Mouse (Mus musculus): Measurements from ENCODE around the gene Rims3. TPM values are rescaled to one million over a fixed set of nuclear protein-coding genes. Genes with fewer than 3 reads are reported as not detected.
A peak's percentile ranks its signal among the peaks of the same experiment; 100 is the strongest.

Gene Rims3
- polyA plus RNA-seq, 1 experiment from 2014 or later = 4.2 TPM

DNA sequence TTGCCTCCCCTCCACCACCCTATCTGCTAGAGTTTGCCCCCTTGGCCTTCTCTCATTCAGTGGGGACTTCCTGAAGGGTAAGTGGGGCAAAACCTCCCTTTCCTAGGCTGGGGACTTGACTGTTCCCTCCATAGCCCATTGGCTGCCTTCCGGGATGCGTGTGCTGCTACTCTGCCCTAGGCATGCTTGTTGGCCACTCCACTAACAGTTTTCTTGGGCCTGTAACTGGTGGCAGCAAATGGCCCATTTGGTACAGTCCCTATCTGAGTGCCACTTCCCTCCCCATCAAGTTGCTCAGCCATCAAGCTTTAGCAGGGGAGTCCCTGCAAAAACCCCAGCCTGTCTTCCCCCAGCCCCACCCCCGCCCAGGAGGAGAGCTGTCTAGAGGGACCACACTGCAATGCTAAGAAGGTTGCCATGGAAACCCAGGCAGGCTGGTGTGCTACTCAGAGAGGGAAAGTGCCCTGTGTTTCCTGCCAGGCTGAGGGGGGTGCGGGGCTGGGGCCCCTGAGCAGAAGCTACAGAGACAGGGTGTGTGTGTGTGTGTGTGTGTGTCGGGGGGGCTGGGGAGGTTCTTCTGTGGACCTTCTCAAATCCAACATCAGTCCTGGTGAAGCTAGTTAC, 27.5 kb downstream of the Rims3 start:
- H3K4me3 ChIP-seq (ENCODE audit: low read depth, low read length) = no peak overlapping the region
- 37% methylated on average over 5 of the region's 5 CpGs for WGBS
- peak; percentile 89 for ATAC-seq (replicated peaks; ENCODE audit: low FRiP score)
- no peaks in the 10 kb centered on the region for H3K9me3 ChIP-seq (ENCODE audit: control insufficient read depth, low read length)
- H3K9ac ChIP-seq (ENCODE audit: low read length) = 0 out of 2 replicates have a peak overlapping the region, but pooled peaks have one; percentile 16
- no peak overlapping the region for H3K27ac ChIP-seq (ENCODE audit: low read depth, low read length)
- peak; percentile 70 for DNase-seq (ENCODE audit: low spot score)
- no peaks in the 10 kb centered on the region for H3K27me3 ChIP-seq (ENCODE audit: control insufficient read depth, insufficient read depth, low read length)
- H3K4me1 ChIP-seq (replicated peaks; ENCODE audit: control insufficient read depth, insufficient read depth, low read length) = peaks cover 16% of the 10 kb centered on the region
- no peak overlapping the region for H3K4me2 ChIP-seq (ENCODE audit: low read depth, low read length, severe bottlenecking)
- no peaks in the 10 kb centered on the region for H3K36me3 ChIP-seq (ENCODE audit: control insufficient read depth, insufficient read depth, low read length)

DNA sequence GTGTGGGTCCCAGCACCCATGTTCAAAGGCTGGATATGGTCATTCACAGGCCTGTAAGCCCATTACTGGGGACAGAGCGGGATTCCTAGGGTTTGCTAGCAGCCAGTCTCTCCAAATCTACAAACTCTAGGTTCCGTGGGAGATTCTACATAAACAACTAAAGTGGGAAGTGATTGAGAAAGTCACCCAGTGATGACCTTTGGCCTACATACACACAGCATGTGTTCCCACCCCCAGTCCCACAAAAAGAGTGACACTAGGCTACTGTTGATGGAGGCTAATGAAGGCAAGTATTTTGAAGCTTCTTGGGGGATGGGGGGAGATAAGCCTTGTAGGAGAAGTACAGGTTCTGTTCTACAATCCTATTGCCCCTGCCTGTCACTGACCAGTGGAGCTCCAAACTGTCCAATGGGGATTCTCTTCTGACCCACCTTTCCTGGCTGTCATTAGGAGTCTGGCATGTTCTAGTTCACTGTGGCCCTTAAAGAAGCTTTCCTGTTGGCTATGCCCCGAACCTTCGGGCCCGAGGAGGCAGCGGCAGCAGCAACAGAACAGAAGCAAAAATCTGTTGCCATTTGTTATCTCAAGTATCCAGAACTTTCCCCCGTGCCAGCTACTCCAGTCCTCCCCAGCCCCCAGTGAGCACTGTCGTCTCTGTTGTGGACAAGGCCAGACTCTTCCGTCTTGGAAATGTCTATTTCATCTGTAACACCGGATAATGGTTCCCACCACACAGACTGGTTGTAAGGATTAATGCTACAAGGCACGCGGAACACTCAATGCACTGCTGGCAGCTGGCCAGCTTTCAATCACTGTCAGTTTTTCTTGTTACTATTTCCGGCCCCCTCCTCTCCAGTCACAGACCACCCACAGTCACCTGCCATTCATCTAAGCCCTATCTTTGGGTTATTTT, 30.8 kb downstream of the Rims3 start:
- WGBS = 55% methylated on average over 13 of the region's 13 CpGs
- no peak overlapping the region for H3K9ac ChIP-seq (ENCODE audit: low read length)
- DNase-seq (ENCODE audit: low spot score) (peak; percentile 50), ATAC-seq (replicated peaks; ENCODE audit: low FRiP score) (no peak)
- H3K4me3 ChIP-seq (ENCODE audit: low read depth, low read length) = no peak overlapping the region
- no peaks in the 10 kb centered on the region for H3K36me3 ChIP-seq (ENCODE audit: control insufficient read depth, insufficient read depth, low read length)
- no peak overlapping the region for H3K27ac ChIP-seq (ENCODE audit: low read depth, low read length)
- no peaks in the 10 kb centered on the region for H3K9me3 ChIP-seq (ENCODE audit: control insufficient read depth, low read length)
- no peak overlapping the region for H3K4me2 ChIP-seq (ENCODE audit: low read depth, low read length, severe bottlenecking)
- H3K4me1 ChIP-seq (replicated peaks; ENCODE audit: control insufficient read depth, insufficient read depth, low read length) = peaks cover 16% of the 10 kb centered on the region
- no peaks in the 10 kb centered on the region for H3K27me3 ChIP-seq (ENCODE audit: control insufficient read depth, insufficient read depth, low read length)

DNA sequence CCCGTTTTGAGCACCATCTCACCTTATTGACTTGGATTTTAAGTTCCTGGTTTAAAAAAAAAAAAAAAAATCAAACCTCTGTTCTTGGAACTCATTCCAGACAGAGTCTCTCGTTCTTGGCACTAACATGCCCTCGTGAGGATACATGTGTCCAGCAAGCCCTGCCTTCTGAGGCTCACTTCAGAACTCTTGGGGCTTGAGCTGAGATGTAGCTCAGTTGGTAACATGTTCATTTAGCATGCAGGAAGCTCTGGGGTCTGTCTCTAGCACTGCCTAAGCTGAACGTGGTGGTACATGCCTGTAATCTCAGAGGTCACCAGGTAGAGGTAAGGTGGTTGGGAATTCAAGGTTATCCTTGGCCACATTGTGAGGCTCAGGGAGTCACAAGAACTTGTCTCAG, 31.5 kb downstream of the Rims3 start:
- Histone ChIP-seq H3K27ac (ENCODE audit: low read depth, low read length) (no peak overlapping the region), H3K4me3 (ENCODE audit: low read depth, low read length) (no peak overlapping the region), H3K27me3 (ENCODE audit: control insufficient read depth, insufficient read depth, low read length) (no peaks in the 10 kb centered on the region), H3K4me1 (replicated peaks; ENCODE audit: control insufficient read depth, insufficient read depth, low read length) (peaks cover 16% of the 10 kb centered on the region), H3K9me3 (ENCODE audit: control insufficient read depth, low read length) (no peaks in the 10 kb centered on the region), H3K4me2 (ENCODE audit: low read depth, low read length, severe bottlenecking) (no peak overlapping the region), H3K9ac (ENCODE audit: low read length) (no peak overlapping the region), H3K36me3 (ENCODE audit: control insufficient read depth, insufficient read depth, low read length) (no peaks in the 10 kb centered on the region)
- DNase-seq (ENCODE audit: low spot score) = no peak
- ATAC-seq (replicated peaks; ENCODE audit: low FRiP score) = no peak
- 58% methylated on average over 4 of the region's 4 CpGs for WGBS

DNA sequence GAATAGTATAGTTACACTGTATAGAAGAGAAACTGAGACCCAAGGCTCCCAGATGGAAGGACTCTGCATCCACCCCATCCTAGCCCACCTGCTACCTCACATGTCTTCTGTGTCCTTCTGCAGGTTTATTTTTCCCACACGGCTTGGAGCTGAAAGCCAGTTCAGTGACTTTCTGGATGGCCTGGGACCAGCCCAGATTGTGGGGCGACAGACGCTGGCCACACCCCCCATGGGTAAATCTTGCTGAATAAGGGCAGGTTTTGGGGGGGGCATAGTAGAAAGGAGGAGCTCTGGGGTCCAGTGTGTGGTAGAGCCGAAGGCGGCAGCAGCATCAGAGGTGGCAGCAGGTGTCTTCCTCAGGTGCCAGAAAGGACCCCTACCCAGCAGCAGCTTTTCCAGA, 32.2 kb downstream of the Rims3 start:
- no peak for ATAC-seq (replicated peaks; ENCODE audit: low FRiP score)
- Histone ChIP-seq H3K9ac (ENCODE audit: low read length) (no peak overlapping the region; the same call in 1 of the 2 replicates), H3K4me1 (replicated peaks; ENCODE audit: control insufficient read depth, insufficient read depth, low read length) (peaks cover 16% of the 10 kb centered on the region), H3K36me3 (ENCODE audit: control insufficient read depth, insufficient read depth, low read length) (no peaks in the 10 kb centered on the region), H3K4me2 (ENCODE audit: low read depth, low read length, severe bottlenecking) (no peak overlapping the region), H3K4me3 (ENCODE audit: low read depth, low read length) (no peak overlapping the region), H3K27ac (ENCODE audit: low read depth, low read length) (no peak overlapping the region), H3K9me3 (ENCODE audit: control insufficient read depth, low read length) (no peaks in the 10 kb centered on the region), H3K27me3 (ENCODE audit: control insufficient read depth, insufficient read depth, low read length) (no peaks in the 10 kb centered on the region)
- DNase-seq (ENCODE audit: low spot score) = no peak
- 84% methylated on average over 5 of the region's 5 CpGs for WGBS

DNA sequence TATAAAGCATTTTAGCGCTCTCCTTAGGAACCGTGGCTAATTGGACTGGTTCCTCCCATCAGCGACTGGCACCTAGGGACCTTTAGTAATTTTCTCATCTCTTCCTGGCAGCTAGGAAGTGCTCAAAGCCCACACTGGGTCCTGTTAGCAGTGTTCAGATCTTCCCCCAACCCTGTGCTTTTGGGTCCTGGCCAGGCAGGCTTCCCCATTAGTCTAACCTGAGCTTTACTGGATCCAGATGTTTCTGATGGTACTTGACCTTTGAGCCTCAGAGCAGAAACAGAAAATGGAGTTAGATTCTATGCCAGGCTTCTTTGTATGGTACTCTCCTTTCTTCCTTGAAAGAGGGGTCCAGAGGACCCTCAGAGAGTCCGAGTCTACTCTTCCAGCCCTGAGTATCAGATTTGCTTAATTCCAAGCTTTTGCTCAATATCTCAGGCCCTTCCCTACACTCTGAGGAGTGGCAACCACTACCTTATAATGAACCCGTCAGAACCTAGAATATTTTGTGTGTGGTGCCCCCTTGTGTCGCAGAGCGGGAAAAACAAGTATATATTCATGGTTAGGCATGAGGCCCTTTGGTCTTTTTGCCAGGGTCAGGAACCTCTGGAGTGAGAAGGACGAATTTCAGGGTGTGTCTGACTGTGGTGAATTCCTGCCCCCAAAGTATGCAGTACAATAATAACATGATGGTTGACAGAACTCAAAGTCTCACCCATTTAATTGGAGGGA, 32.9 kb downstream of the Rims3 start:
- peaks cover 9% of the 10 kb centered on the region; the same call in 1 of the 2 replicates for H3K4me1 ChIP-seq (replicated peaks; ENCODE audit: control insufficient read depth, insufficient read depth, low read length)
- WGBS = 31% methylated on average over 8 of the region's 8 CpGs
- H3K9me3 ChIP-seq (ENCODE audit: control insufficient read depth, low read length) = no peaks in the 10 kb centered on the region
- no peak overlapping the region for H3K4me3 ChIP-seq (ENCODE audit: low read depth, low read length)
- no peak overlapping the region for H3K4me2 ChIP-seq (ENCODE audit: low read depth, low read length, severe bottlenecking)
- no peak overlapping the region for H3K27ac ChIP-seq (ENCODE audit: low read depth, low read length)
- DNase-seq (ENCODE audit: low spot score) (peak; percentile 69), ATAC-seq (replicated peaks; ENCODE audit: low FRiP score) (no peak)
- H3K9ac ChIP-seq (ENCODE audit: low read length) = no peak overlapping the region
- no peaks in the 10 kb centered on the region for H3K27me3 ChIP-seq (ENCODE audit: control insufficient read depth, insufficient read depth, low read length)
- H3K36me3 ChIP-seq (ENCODE audit: control insufficient read depth, insufficient read depth, low read length) = no peaks in the 10 kb centered on the region

DNA sequence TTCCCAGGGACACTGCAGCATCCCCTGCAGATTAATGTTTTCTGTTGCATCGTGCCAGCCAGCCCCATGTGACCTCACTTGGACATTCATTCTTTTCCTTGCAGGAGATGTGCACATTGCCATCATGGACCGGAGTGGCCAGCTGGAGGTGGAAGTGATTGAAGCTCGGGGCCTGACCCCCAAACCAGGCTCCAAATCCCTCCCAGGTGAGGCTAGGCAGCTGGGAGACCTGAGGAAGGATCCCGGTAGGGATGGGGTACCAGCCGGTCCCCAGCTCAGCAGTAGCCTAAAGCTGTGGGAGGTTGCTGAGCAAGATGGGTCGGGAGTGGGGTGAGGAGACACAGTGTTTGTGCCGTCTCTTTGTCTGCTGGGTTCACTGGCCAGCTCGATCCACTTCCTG, 34.3 kb downstream of the Rims3 start:
- Histone ChIP-seq H3K4me1 (replicated peaks; ENCODE audit: control insufficient read depth, insufficient read depth, low read length) (peaks cover 5% of the 10 kb centered on the region; the same call in 1 of the 2 replicates), H3K4me3 (ENCODE audit: low read depth, low read length) (no peak overlapping the region), H3K9me3 (ENCODE audit: control insufficient read depth, low read length) (no peaks in the 10 kb centered on the region), H3K4me2 (ENCODE audit: low read depth, low read length, severe bottlenecking) (no peak overlapping the region), H3K9ac (ENCODE audit: low read length) (no peak overlapping the region), H3K27me3 (ENCODE audit: control insufficient read depth, insufficient read depth, low read length) (no peaks in the 10 kb centered on the region), H3K27ac (ENCODE audit: low read depth, low read length) (no peak overlapping the region), H3K36me3 (ENCODE audit: control insufficient read depth, insufficient read depth, low read length) (no peaks in the 10 kb centered on the region)
- peak; percentile 44 for DNase-seq (ENCODE audit: low spot score)
- WGBS = 73% methylated on average over 8 of the region's 8 CpGs
- ATAC-seq (replicated peaks; ENCODE audit: low FRiP score) = 0 out of 2 replicates have a peak, but pooled peaks have one; percentile 25

DNA sequence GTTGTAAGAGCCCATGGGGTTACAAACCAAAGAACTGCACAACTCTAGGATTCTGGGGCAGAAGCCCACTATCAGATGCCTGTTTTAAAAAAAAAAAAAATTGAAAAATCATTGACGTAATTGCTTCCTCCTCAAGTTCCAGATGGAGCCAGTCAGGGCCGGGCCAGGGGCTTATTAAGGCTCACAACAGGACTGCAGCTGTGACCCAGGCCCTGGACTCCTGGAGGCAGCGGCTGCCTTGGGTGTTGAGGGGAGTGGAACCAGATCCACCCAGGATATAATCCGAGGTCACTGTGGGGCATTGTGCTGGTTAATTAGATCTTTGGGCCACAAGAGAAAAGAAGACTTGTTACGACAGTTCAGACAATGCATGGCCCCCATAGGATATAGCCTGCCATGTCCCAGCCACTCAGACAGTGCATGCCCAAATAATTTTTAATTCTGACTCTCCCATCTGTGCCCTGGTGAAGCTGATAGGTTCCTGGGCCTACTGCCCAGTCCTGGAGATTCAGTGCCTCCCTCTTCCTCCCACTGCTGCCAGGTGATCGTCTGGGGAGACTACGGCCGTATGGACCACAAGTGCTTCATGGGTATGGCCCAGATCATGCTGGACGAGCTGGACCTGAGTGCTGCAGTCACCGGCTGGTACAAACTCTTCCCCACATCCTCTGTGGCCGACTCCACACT, 36.3 kb downstream of the Rims3 start:
- H3K4me2 ChIP-seq (ENCODE audit: low read depth, low read length, severe bottlenecking) = no peak overlapping the region
- ATAC-seq (replicated peaks; ENCODE audit: low FRiP score) (no peak), DNase-seq (ENCODE audit: low spot score) (peak; percentile 55)

DNA sequence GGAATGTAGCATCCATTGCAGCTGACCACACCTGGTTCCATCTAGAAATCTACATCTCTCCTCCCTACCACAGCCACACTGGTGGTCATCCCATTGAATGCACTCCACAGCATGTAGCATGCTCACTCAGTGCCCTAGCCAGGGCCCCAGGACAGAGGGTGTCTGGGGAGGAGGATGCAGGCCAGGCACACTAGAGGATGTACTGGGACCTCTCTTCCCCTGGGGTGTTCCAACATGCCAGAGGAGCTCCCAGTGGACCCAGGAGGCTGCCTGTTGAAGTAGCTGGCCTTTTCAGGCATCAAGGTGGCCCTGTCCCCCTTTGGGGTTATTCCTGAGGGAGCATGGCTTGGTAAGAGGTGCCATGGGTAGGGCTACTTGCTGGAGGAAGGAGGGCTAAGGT, 37.3 kb downstream of the Rims3 start:
- no peaks in the 10 kb centered on the region for H3K36me3 ChIP-seq (ENCODE audit: control insufficient read depth, insufficient read depth, low read length)
- H3K9ac ChIP-seq (ENCODE audit: low read length) = no peak overlapping the region
- H3K4me3 ChIP-seq (ENCODE audit: low read depth, low read length) = no peak overlapping the region
- no peaks in the 10 kb centered on the region for H3K27me3 ChIP-seq (ENCODE audit: control insufficient read depth, insufficient read depth, low read length)
- ATAC-seq (replicated peaks; ENCODE audit: low FRiP score) (no peak), DNase-seq (ENCODE audit: low spot score) (peak; percentile 20)
- no peak overlapping the region for H3K27ac ChIP-seq (ENCODE audit: low read depth, low read length)
- H3K4me1 ChIP-seq (replicated peaks; ENCODE audit: control insufficient read depth, insufficient read depth, low read length) = no peaks in the 10 kb centered on the region; the same call in 1 of the 2 replicates
- H3K4me2 ChIP-seq (ENCODE audit: low read depth, low read length, severe bottlenecking) = no peak overlapping the region
- no peaks in the 10 kb centered on the region for H3K9me3 ChIP-seq (ENCODE audit: control insufficient read depth, low read length)

More for the DNA sequence above, 36.3 kb downstream of the Rims3 start:
- WGBS = 54% methylated on average over 11 of the region's 11 CpGs
- peaks cover under 1% of the 10 kb centered on the region; the same call in 1 of the 2 replicates for H3K4me1 ChIP-seq (replicated peaks; ENCODE audit: control insufficient read depth, insufficient read depth, low read length)
- H3K36me3 ChIP-seq (ENCODE audit: control insufficient read depth, insufficient read depth, low read length) = no peaks in the 10 kb centered on the region
- H3K9ac ChIP-seq (ENCODE audit: low read length) = no peak overlapping the region
- no peaks in the 10 kb centered on the region for H3K27me3 ChIP-seq (ENCODE audit: control insufficient read depth, insufficient read depth, low read length)
- no peak overlapping the region for H3K4me3 ChIP-seq (ENCODE audit: low read depth, low read length)
- no peak overlapping the region for H3K27ac ChIP-seq (ENCODE audit: low read depth, low read length)
- no peaks in the 10 kb centered on the region for H3K9me3 ChIP-seq (ENCODE audit: control insufficient read depth, low read length)

All from forebrain, embryonic 11.5 days (tissue).